Mouse (Mus musculus) embryonic facial prominence, embryonic 11.5 days (tissue): ENCODE results near the gene Slc27a5. TPM values are rescaled to one million over a fixed set of nuclear protein-coding genes. Genes with fewer than 3 reads are reported as not detected.

Source experiments
- ATAC-seq: fragments of 200-750 bp; cut with Nextera tagmentation; replicated peaks from 2 replicates; pipeline ENCODE4 v1.8.0; 2017; ENCODE audit warnings: low read depth; ENCODE audit not compliant: insufficient number of reproducible peaks, low FRiP score, low TSS enrichment
- DNase-seq: peaks from one replicate; pipeline ENCODE4 v3.0.0-alpha.2; 2015; ENCODE audit warnings: low spot score
- H3K27ac ChIP-seq: fragments of 300-500 bp; sonication (generic); replicated peaks from 2 replicates; pipeline ENCODE4 v1.5.1; 2014; ENCODE audit warnings: mild to moderate bottlenecking, low read depth, low read length, control low read depth
- H3K27me3 ChIP-seq: fragments of 300-500 bp; sonication (generic); 2 replicates; pipeline ENCODE4 v1.6.1; 2014; ENCODE audit warnings: mild to moderate bottlenecking, low read length, moderate library complexity, mixed read lengths; ENCODE audit not compliant: control insufficient read depth, insufficient read depth
- H3K36me3 ChIP-seq: fragments of 300-500 bp; sonication (generic); replicated peaks from 2 replicates; pipeline ENCODE4 v1.6.1; 2014; ENCODE audit warnings: low read depth, mild to moderate bottlenecking, low read length, moderate library complexity, mixed read lengths; ENCODE audit not compliant: control insufficient read depth, insufficient read depth
- H3K4me1 ChIP-seq: fragments of 300-500 bp; sonication (generic); 2 replicates; pipeline ENCODE4 v1.6.1; 2014; ENCODE audit warnings: low read length, mixed read lengths; ENCODE audit not compliant: control insufficient read depth, insufficient read depth
- H3K4me2 ChIP-seq: fragments of 300-500 bp; sonication (generic); 2 replicates; pipeline ENCODE4 v1.6.1; 2014; ENCODE audit warnings: low read depth, mild to moderate bottlenecking, control low read depth, low read length, moderate library complexity
- H3K4me3 ChIP-seq: fragments of 300-500 bp; sonication (generic); 2 replicates; pipeline ENCODE4 v1.5.1; 2014; ENCODE audit warnings: low read depth, low read length, control low read depth
- H3K9ac ChIP-seq: fragments of 300-500 bp; sonication (generic); replicated peaks from 2 replicates; pipeline ENCODE4 v1.6.1; 2014; ENCODE audit warnings: mild to moderate bottlenecking, control low read depth, low read length
- H3K9me3 ChIP-seq: fragments of 300-500 bp; sonication (generic); replicated peaks from 2 replicates; pipeline ENCODE4 v1.6.1; 2016; ENCODE audit warnings: mild to moderate bottlenecking, low read length, inconsistent platforms, mixed read lengths; ENCODE audit not compliant: control insufficient read depth
- WGBS: fragments of 180-500 bp; shearing (Covaris S2); extraction: QIAGEN DNeasy Blood & Tissue Kit; methylation state at CpG from one replicate; pipeline ENCODE4 v1.1.7; 2014; 5-methylcytosine and 5-hydroxymethylcytosine counted together
- polyA plus RNA-seq: library from polyadenylated mRNA; unstranded; fragments of >200 nt; fragmentation: Nextera tagmentation; extraction: Ambion mirVana; gene quantifications from 2 replicates; pipeline ENCODE4 v1.2.1, GENCODE M21; 2014

Slc27a5 gene
- polyA plus RNA-seq, result not detected in 2 replicates

DNA sequence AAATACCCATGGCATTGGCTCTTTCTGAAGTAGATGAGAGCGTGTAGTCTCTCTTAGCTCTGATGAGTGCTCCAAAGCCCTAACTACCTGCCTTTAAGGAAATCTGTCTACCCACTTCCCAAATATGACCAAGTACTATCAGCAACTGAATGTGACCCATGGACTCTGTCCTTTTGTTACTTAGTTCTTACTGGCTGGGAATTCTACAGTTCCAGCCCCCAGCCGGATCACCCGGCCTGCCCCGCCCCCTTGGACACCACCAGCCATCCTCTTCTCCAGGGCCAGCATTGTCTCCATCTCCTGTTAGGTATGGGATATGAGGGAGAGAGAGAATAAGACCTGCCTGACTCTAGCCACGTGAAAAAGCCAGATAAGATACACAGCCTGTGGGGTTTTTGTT is at the start of gene Slc27a5:
Gene Slc27a5 (minus strand): TSS at position 140 of the 400 bp plus-strand sequence.
- Histone ChIP-seq H3K4me1 (no peaks in the 10 kb centered on the region), H3K4me2 (no peak within 1 kb of the TSS), H3K36me3 (no peaks in the 10 kb centered on the region), H3K4me3 (no peak within 1 kb of the TSS), H3K9me3 (no peaks in the 10 kb centered on the region), H3K9ac (no peak within 1 kb of the TSS), H3K27ac (no peak within 1 kb of the TSS), H3K27me3 (no peaks in the 10 kb centered on the region)
- DNase-seq (no peak), ATAC-seq (no peak)
- 81% methylated on average over 5 of the region's 5 CpGs for WGBS

DNA sequence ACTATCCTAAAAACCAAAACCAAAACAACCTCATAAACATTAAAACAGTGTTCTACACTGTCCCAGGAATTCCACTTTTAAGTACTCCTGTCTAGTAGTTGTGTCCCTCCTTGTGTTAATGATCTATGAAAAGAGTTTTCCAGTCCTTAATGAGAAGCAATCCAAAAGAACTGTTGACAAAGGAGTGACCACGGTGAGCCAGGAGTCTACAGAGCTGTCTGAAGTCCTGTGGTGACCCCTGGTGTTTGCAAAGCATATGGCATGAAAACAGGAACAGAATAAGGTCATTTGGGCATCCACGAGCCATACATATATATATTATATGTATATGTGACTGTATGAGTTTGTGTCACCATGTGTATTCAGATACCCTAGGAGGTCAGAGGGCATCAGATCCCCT is 48.1 kb upstream of the Slc27a5 start:
- Histone ChIP-seq H3K9me3 (no peaks in the 10 kb centered on the region; the same call in 1 of the 2 replicates), H3K4me2 (no peak overlapping the region), H3K27ac (no peak overlapping the region), H3K27me3 (peaks cover 31% of the 10 kb centered on the region), H3K9ac (no peak overlapping the region), H3K4me1 (peaks cover 4% of the 10 kb centered on the region; the same call in 1 of the 2 replicates), H3K4me3 (no peak overlapping the region), H3K36me3 (no peaks in the 10 kb centered on the region)
- ATAC-seq, result peak; percentile 36; the same call in 1 of the 2 replicates
- DNase-seq, result peak; percentile 79
- WGBS, result 15% methylated on average over 2 of the region's 2 CpGs

DNA sequence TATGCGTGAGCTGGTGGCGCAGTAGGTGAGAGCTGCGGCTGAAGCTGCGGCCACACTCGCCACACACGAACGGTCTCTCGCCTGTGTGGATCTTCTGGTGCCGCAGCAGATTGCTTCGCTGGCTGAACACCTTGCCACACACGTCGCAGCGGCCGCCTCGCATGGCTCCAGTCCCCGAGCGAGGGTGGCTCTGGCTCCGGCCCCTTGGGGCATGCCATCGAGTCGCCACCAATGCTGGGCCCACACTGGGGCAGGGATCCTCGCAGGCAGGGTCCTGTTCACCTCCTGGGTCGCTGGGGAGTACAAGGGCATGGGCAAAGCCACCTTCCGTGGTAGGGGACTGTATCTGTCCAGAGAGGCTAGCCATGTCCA is 46.2 kb upstream of the Slc27a5 start:
- peaks cover 4% of the 10 kb centered on the region; the same call in 1 of the 2 replicates for H3K4me1 ChIP-seq
- H3K27me3 ChIP-seq, result peaks cover 31% of the 10 kb centered on the region
- 4% methylated on average over 23 of the region's 23 CpGs for whole genome bisulfite sequencing
- no peaks in the 10 kb centered on the region; the same call in 1 of the 2 replicates for H3K9me3 ChIP-seq
- H3K4me2 ChIP-seq, result peak overlapping the region; percentile 94
- peak overlapping the region; percentile 74 for H3K9ac ChIP-seq
- H3K4me3 ChIP-seq, result peak overlapping the region; percentile 47
- ATAC-seq (peak; percentile 7; the same call in 1 of the 2 replicates), DNase-seq (no peak)
- no peaks in the 10 kb centered on the region for H3K36me3 ChIP-seq
- H3K27ac ChIP-seq, result no peak overlapping the region

DNA sequence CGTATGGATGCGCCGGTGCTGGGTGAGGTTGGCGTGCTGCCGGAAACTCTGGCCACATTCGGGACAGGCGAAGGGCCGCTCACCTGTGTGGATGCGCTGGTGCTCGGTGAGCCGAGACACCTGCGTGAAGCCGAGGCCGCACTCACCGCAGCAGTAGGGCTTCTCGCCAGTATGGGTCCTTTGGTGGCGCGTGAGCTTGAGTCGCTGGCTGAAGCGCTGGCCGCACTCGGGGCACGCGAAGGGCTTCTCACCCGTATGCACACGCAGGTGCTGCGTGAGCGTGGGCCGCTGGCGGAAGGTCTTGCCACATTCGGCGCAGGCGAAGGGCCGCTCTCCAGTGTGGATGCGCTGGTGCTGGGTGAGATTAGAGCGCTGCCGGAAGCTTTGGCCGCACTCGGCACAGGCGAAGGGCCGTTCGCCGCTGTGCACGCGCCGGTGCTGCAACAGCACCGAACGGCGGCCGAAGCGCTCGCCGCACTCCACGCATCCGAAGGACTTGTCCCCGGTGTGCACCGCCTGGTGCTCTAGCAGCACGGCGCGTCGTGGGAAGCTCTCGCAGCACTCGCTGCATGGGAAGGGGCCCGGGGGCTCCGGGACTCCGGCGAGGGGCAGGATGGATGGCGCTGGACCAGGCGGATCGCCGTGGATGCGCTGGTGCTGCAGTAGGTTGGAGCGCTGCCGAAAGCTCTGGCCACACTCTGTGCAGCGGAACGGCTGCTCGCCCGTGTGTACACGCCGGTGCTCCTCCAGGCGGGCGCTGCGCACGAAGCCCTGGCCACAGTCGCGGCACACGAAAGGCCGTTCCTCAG is 45.7 kb upstream of the Slc27a5 start:
- H3K4me2 ChIP-seq, result peak overlapping the region; percentile 94
- H3K9ac ChIP-seq, result peak overlapping the region; percentile 74
- H3K27ac ChIP-seq, result no peak overlapping the region
- peak; percentile 50 for DNase-seq
- H3K36me3 ChIP-seq, result no peaks in the 10 kb centered on the region
- peak; percentile 40 for ATAC-seq
- H3K27me3 ChIP-seq, result peaks cover 31% of the 10 kb centered on the region
- H3K4me1 ChIP-seq, result peaks cover 7% of the 10 kb centered on the region
- H3K4me3 ChIP-seq, result peak overlapping the region; percentile 47
- 3% methylated on average over 86 of the region's 88 CpGs for WGBS
- H3K9me3 ChIP-seq, result no peaks in the 10 kb centered on the region; the same call in 1 of the 2 replicates

GRCm38 (mm10) chr7:13043120-13043444 is 45.1 kb upstream of the Slc27a5 start:
- H3K9me3 ChIP-seq, result no peaks in the 10 kb centered on the region; the same call in 1 of the 2 replicates
- H3K4me2 ChIP-seq, result peak overlapping the region; percentile 94; the same call in 1 of the 2 replicates
- peak overlapping the region; percentile 47; the same call in 1 of the 2 replicates for H3K4me3 ChIP-seq
- no peak for ATAC-seq
- H3K27me3 ChIP-seq, result peaks cover 31% of the 10 kb centered on the region
- no peaks in the 10 kb centered on the region for H3K36me3 ChIP-seq
- H3K4me1 ChIP-seq, result peaks cover 7% of the 10 kb centered on the region
- DNase-seq, result no peak
- H3K9ac ChIP-seq, result no peak overlapping the region
- no peak overlapping the region for H3K27ac ChIP-seq
- 34% methylated on average over 16 of the region's 16 CpGs for WGBS

DNA sequence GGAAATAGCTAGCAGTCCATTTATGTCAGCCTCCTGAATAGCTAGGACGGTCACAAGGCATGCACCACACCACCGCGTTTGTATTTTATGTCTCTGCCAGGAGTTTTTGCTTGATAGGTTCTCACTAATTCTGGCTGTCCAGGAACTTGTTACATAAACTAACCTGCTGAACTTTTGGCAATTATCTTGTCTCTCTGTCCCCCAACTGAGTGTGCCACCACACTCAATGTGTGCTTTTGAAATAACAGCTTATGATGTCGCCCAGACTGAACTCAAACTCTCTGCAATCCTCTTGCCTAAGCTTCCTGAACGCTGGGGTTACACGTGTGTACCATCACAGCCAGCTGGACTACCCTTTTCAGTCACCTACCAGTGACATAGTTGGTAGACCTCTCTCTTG is 44.5 kb upstream of the Slc27a5 start:
- H3K4me3 ChIP-seq, result no peak overlapping the region
- H3K36me3 ChIP-seq, result no peaks in the 10 kb centered on the region
- H3K4me1 ChIP-seq, result peaks cover 7% of the 10 kb centered on the region
- ATAC-seq (no peak), DNase-seq (no peak)
- H3K27ac ChIP-seq, result no peak overlapping the region
- H3K9me3 ChIP-seq, result no peaks in the 10 kb centered on the region; the same call in 1 of the 2 replicates
- no peak overlapping the region for H3K4me2 ChIP-seq
- peaks cover 31% of the 10 kb centered on the region for H3K27me3 ChIP-seq
- 74% methylated on average over 6 of the region's 6 CpGs for WGBS
- no peak overlapping the region for H3K9ac ChIP-seq

DNA sequence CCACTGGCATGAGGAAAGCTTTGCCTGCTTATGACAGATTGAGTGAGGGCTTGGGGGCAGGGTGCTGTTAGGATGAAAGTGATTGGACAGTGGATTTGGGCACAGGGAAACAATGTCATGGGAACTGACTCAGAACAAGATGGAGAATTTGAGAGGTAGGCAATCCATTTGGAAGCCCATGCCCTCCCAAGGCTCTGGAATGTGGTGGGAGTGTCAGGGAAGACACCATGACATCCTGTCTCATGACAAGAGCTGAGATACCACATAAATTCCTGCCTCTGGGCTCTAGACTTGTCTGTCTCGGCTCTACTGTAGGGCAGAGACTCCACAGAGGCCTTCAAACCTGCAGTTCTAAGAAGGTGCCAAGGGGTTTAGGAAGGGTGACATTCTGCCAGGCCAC is 43.3 kb upstream of the Slc27a5 start:
- H3K9ac ChIP-seq, result no peak overlapping the region
- H3K4me3 ChIP-seq, result no peak overlapping the region
- no peaks in the 10 kb centered on the region; the same call in 1 of the 2 replicates for H3K9me3 ChIP-seq
- ATAC-seq (no peak), DNase-seq (no peak)
- no peak overlapping the region for H3K27ac ChIP-seq
- no peaks in the 10 kb centered on the region for H3K36me3 ChIP-seq
- WGBS, result 67% methylated on average over 1 of the region's 1 CpGs
- H3K4me2 ChIP-seq, result no peak overlapping the region
- H3K4me1 ChIP-seq, result peaks cover 7% of the 10 kb centered on the region
- peaks cover 31% of the 10 kb centered on the region for H3K27me3 ChIP-seq

GRCm38 (mm10) chr7:13039181-13039580 is 41.2 kb upstream of the Slc27a5 start:
- DNase-seq, result no peak
- Histone ChIP-seq H3K4me2 (no peak overlapping the region), H3K9me3 (no peaks in the 10 kb centered on the region; the same call in 1 of the 2 replicates), H3K27ac (no peak overlapping the region), H3K27me3 (peaks cover 23% of the 10 kb centered on the region), H3K9ac (peak overlapping the region; percentile 97), H3K4me3 (no peak overlapping the region; the same call in 1 of the 2 replicates), H3K36me3 (0 out of 2 replicates have a peak, but pooled peaks cover 3% of the 10 kb centered on the region), H3K4me1 (peaks cover 4% of the 10 kb centered on the region)
- ATAC-seq, result no peak
- 95% methylated on average over 1 of the region's 1 CpGs for WGBS
